Mouse (Mus musculus): ENCODE data around the gene Olfr94.

DNA sequence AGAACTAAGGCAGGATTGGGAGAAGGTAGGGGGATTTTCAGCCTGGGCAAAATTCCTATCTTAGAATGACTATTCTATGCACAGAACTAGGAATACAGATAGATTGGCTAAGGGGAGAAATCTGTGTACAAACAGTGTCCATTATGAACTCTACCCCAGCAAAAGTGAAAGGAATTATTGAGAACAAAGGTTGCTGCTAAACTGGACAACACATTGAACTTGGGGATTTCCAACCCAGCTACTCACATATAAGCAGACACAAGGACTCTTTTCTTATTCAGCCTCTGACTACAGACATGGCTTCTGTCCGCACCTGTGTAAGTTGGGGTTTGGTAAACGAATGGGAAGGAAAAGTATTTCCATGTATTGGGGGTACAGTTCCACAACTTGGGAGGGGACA is 7.1 kb downstream of the Olfr94 start, which contains the start of gene Ubd:
- TF ChIP-seq POLR2A (IDR thresholded peaks at IDR 0.05; ENCODE audit: extremely low read depth, insufficient read depth, low read length): no peak
- TF ChIP-seq CTCF (IDR thresholded peaks at IDR 0.05; ENCODE audit: extremely low read depth, insufficient read depth, low read length): no peak
